Mouse (Mus musculus) E14TG2a.4 (cell line): ENCODE measurements around the gene Tfdp2.

Experiments
- CTCF ChIP-seq: conservative IDR thresholded peaks from 2 replicates; pipeline ENCODE4 v1.5.1; 2014; ENCODE audit warnings: low read length
- NANOG ChIP-seq: IDR thresholded peaks from 2 replicates; pipeline ENCODE4 v1.6.1; 2014; ENCODE audit warnings: borderline replicate concordance, low read length, mixed read lengths
- POU5F1 ChIP-seq: IDR thresholded peaks from 2 replicates; pipeline ENCODE4 v1.6.1; 2014; ENCODE audit warnings: low read length, borderline replicate concordance

DNA sequence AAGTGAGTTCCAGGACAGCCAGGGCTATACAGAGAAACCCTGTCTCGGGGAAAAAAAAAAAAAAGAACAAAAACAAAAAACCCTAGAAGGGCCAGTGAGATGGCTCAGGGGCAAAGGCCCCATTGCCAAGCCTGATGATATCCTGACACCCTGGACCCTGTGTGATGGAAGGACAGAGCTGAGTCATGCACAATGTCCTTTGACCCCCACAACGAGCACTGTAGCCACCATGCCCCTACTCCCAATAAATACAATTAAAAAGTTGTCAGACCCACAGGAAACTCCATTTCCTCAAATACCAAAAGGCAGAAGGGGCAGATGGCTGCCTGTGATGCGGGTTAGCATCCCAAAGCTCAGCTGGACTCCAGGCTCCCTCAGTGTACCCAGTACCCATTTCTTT is 37.0 kb upstream of the Tfdp2 start:
- TF ChIP-seq CTCF (no peak), POU5F1 (no peak), NANOG (no peak)
